Mouse (Mus musculus): ENCODE results near the gene Kel. TPM values are rescaled to one million over a fixed set of nuclear protein-coding genes. Genes with fewer than 3 reads are reported as not detected.

Gene Kel
- polyA plus RNA-seq (2014; fragmentation: Nextera tagmentation; extraction: Ambion mirVana) = 0.30 and 0.56 TPM in 2 replicates

DNA sequence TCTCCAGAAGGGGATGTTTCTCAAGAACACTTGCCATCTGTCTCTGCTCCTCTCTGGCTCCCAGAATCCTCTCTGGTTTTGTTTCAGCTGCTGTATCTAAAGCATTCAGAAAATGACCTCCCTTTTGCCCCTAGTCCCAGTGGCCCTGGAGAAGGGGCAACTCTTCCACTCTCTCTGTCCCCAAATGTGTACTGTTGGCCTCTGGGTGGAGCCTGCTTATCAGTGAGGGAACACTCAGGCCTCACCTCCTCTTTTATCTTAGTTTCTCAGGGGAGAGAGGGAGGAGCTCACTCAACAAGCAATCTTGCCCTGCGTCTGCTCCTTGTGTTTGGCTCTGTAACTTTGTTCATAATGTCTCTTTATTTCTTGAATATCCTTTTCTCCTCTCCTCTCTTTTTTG lies at the start of gene Kel:
TSS of gene Kel (minus strand) at position 217 of the 400 bp plus-strand sequence.
- H3K27ac ChIP-seq (ENCODE audit: low read depth, low read length) = no peak within 1 kb of the TSS
- WGBS = 52% methylated on average over 1 of the region's 1 CpGs
- H3K27me3 ChIP-seq (replicated peaks; ENCODE audit: control insufficient read depth, insufficient read depth, low read length) = no peaks in the 10 kb centered on the region
- no peak within 1 kb of the TSS for H3K4me3 ChIP-seq (ENCODE audit: low read depth, low read length)
- no peaks in the 10 kb centered on the region for H3K9me3 ChIP-seq (replicated peaks; ENCODE audit: control insufficient read depth, low read length)
- DNase-seq (ENCODE audit: low spot score) (no peak), ATAC-seq (no peak)
- no peaks in the 10 kb centered on the region for H3K4me1 ChIP-seq (ENCODE audit: control insufficient read depth, insufficient read depth, low read length)
- no peak within 1 kb of the TSS for H3K4me2 ChIP-seq (ENCODE audit: low read length)
- no peaks in the 10 kb centered on the region for H3K36me3 ChIP-seq (ENCODE audit: control insufficient read depth, insufficient read depth, low read length)
- H3K9ac ChIP-seq (ENCODE audit: low read length) = no peak within 1 kb of the TSS

DNA sequence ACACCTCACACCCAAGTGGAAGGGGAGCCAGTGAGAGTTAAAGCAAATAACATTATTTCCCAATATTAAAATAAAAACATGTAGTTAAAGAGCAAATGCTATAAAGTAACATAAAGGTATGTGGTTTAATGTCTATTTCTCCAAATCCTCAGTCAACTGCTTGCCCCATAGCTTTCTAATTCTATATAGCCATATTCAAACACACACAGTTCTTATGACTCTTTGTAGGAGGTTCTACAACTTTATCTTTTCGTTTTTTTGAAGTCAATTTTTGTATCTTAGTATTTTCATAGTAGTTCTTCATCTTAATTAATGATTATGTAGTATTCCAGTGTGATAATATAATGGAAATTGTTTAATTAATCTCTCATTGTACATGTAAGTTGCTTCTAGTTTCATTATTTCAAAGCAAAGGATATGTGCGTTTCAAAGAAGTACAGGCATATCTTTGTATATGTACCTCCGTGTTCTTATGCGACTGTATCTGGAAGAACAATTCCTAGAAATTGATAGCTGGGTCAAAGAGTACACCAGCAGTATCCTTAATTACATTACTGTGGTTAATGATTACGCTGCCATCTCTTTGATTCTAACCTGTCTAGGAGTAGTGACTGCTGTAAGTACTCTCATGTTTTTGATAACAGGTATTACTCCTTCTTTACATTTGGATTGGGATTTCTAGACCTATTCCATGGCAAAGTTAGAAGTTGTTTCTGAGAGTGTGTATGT lies 40.7 kb upstream of the Kel start:
- ATAC-seq (no peak), DNase-seq (ENCODE audit: low spot score) (no peak)
- Histone ChIP-seq H3K36me3 (ENCODE audit: control insufficient read depth, insufficient read depth, low read length) (no peaks in the 10 kb centered on the region), H3K27ac (ENCODE audit: low read depth, low read length) (no peak overlapping the region), H3K4me1 (ENCODE audit: control insufficient read depth, insufficient read depth, low read length) (no peaks in the 10 kb centered on the region), H3K9ac (ENCODE audit: low read length) (no peak overlapping the region), H3K4me2 (ENCODE audit: low read length) (no peak overlapping the region), H3K27me3 (replicated peaks; ENCODE audit: control insufficient read depth, insufficient read depth, low read length) (no peaks in the 10 kb centered on the region), H3K9me3 (replicated peaks; ENCODE audit: control insufficient read depth, low read length) (no peaks in the 10 kb centered on the region), H3K4me3 (ENCODE audit: low read depth, low read length) (no peak overlapping the region)
- WGBS = 78% methylated on average over 5 of the region's 5 CpGs

DNA sequence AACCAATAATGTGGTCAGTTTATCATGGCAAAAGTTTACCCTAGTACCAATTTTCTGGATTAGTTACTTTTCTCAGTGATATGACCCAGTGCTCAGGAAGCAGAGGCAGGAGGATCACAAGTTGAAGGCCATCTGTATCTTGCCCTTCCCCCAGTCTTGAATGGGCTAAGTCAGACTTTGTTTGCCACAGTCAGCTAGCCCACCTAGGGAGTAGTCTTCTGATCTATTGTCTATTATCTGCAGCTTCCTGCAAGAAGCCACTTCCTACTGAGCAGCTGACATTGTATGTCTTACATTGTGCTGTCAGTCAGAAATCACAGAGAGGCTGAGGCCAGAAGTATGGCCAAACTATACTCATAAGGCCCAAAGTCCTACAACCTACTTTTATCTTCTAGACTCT lies 37.0 kb upstream of the Kel start:
- no peaks in the 10 kb centered on the region for H3K4me1 ChIP-seq (ENCODE audit: control insufficient read depth, insufficient read depth, low read length)
- no peak overlapping the region for H3K4me2 ChIP-seq (ENCODE audit: low read length)
- H3K9ac ChIP-seq (ENCODE audit: low read length) = no peak overlapping the region
- no peak overlapping the region for H3K27ac ChIP-seq (ENCODE audit: low read depth, low read length)
- no peaks in the 10 kb centered on the region for H3K9me3 ChIP-seq (replicated peaks; ENCODE audit: control insufficient read depth, low read length)
- no peaks in the 10 kb centered on the region for H3K36me3 ChIP-seq (ENCODE audit: control insufficient read depth, insufficient read depth, low read length)
- H3K27me3 ChIP-seq (replicated peaks; ENCODE audit: control insufficient read depth, insufficient read depth, low read length) = no peaks in the 10 kb centered on the region
- ATAC-seq (no peak), DNase-seq (ENCODE audit: low spot score) (no peak)
- H3K4me3 ChIP-seq (ENCODE audit: low read depth, low read length) = no peak overlapping the region

DNA sequence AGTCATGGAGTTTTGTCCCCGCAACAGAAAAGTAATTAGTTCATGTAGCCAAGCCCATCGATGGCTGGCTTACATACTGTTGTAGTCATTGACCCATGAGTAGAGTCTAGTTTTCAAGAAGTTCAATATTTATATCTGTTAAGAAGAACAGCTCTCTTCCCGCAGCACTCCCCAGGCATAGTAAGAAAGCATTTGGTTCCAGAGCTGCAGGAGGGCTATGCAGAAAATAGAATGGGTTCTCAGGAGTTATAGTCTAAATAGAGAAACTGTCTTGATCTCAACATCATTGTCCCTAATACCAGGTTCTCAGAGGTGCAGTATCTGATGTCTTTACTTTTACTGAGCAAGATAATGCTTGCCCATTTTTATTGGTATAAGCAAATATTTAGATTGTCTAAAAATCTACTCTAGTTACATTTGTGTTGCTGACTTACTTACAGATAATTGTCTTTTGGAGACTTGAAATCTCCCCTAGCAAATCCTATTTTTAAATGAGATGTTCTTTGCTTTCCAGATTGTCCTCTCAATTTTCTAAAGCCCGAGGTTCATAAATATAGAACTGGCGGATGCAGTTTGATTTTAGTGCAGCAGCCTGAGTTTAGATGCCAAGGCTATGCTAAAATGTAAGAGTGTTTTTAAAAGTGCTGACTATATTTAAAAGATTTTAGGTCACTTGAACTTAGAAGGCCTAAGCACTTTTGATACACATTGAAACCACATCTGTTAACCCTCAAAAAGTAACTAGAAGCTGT lies 30.8 kb upstream of the Kel start:
- no peak for ATAC-seq
- Histone ChIP-seq H3K4me1 (ENCODE audit: control insufficient read depth, insufficient read depth, low read length) (no peaks in the 10 kb centered on the region), H3K4me3 (ENCODE audit: low read depth, low read length) (no peak overlapping the region), H3K4me2 (ENCODE audit: low read length) (no peak overlapping the region), H3K27ac (ENCODE audit: low read depth, low read length) (no peak overlapping the region), H3K36me3 (ENCODE audit: control insufficient read depth, insufficient read depth, low read length) (no peaks in the 10 kb centered on the region), H3K27me3 (replicated peaks; ENCODE audit: control insufficient read depth, insufficient read depth, low read length) (no peaks in the 10 kb centered on the region), H3K9ac (ENCODE audit: low read length) (no peak overlapping the region), H3K9me3 (replicated peaks; ENCODE audit: control insufficient read depth, low read length) (no peaks in the 10 kb centered on the region)
- 91% methylated on average over 5 of the region's 5 CpGs for WGBS
- DNase-seq (ENCODE audit: low spot score) = no peak

DNA sequence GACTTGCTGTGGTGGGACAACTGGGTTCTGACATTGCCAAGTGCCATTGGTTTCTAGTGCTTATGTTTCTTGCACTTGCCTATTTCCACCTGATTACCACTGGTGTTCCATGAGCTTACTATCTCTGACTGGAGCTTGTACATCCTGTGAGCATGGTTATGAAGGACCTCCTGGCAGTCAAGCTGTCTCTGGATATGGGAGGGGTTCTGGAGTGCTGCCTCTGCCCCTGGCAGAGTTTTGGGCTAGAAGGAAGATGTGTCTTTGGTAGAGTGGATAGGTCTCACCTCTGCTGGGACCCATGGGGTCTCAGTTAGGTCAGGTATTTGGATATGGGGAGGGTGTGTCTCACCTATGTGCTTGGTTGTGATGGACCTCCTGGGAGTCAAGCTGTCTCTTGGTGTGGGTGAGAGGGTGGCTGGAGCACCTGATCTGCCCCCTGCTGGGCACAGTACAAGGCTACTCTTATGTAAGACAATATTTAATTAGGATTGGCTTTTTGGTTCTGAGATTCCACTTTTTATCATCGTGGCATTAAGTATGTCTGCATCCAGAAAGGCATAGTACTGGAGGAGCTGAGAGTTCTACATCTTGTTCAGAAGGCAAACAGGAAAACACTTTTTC lies 24.0 kb upstream of the Kel start:
- H3K4me3 ChIP-seq (ENCODE audit: low read depth, low read length) = no peak overlapping the region
- H3K9me3 ChIP-seq (replicated peaks; ENCODE audit: control insufficient read depth, low read length) = no peaks in the 10 kb centered on the region
- DNase-seq (ENCODE audit: low spot score) (no peak), ATAC-seq (no peak)
- H3K27me3 ChIP-seq (replicated peaks; ENCODE audit: control insufficient read depth, insufficient read depth, low read length) = no peaks in the 10 kb centered on the region
- WGBS = 77% methylated on average over 1 of the region's 1 CpGs
- no peak overlapping the region for H3K9ac ChIP-seq (ENCODE audit: low read length)
- no peak overlapping the region for H3K27ac ChIP-seq (ENCODE audit: low read depth, low read length)
- H3K4me2 ChIP-seq (ENCODE audit: low read length) = no peak overlapping the region
- no peaks in the 10 kb centered on the region for H3K36me3 ChIP-seq (ENCODE audit: control insufficient read depth, insufficient read depth, low read length)
- no peaks in the 10 kb centered on the region for H3K4me1 ChIP-seq (ENCODE audit: control insufficient read depth, insufficient read depth, low read length)

DNA sequence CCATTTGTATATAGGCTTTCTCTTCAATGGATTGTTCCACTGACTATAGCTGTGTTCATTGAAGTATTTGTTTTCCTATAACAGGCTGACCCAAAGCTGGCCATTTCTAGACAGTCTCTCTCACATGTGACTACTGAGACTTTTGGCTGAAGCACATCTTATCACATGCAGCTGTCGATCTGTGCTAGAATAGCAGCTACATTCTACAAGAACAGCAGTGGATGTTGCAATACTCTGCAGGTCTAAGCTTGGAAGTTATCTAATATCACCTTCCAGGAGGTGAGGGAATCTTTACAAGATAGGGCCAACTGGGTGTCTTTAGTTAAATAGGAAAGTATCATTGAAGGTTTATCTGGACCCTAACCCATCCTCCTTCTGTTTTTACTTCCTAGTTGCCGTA lies 17.3 kb upstream of the Kel start:
- Histone ChIP-seq H3K4me3 (ENCODE audit: low read depth, low read length) (no peak overlapping the region), H3K4me2 (ENCODE audit: low read length) (no peak overlapping the region), H3K36me3 (ENCODE audit: control insufficient read depth, insufficient read depth, low read length) (no peaks in the 10 kb centered on the region), H3K9me3 (replicated peaks; ENCODE audit: control insufficient read depth, low read length) (no peaks in the 10 kb centered on the region), H3K27me3 (replicated peaks; ENCODE audit: control insufficient read depth, insufficient read depth, low read length) (no peaks in the 10 kb centered on the region), H3K27ac (ENCODE audit: low read depth, low read length) (no peak overlapping the region), H3K4me1 (ENCODE audit: control insufficient read depth, insufficient read depth, low read length) (no peaks in the 10 kb centered on the region), H3K9ac (ENCODE audit: low read length) (no peak overlapping the region)
- 88% methylated on average over 2 of the region's 2 CpGs for WGBS
- no peak for DNase-seq (ENCODE audit: low spot score)
- no peak for ATAC-seq

DNA sequence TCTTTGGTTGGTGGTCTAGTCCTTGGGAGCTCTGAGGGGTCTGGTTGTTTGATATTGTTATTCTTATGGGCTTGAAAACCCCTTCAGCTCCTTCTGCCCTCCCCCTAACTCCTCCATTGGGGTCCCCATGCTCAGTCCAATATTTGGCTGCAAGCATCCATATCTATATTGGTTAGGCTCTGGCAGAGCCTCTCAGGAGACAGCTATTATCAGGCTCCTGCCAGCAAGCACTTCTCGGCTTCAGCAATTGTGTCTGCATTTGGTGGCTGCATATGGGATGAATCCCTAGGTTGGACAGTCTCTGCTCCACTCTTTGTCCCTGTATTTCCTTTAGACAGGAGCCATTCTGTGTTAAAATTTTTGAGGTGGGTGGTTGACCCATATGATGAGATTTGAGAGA lies 6.1 kb upstream of the Kel start:
- no peak for DNase-seq (ENCODE audit: low spot score)
- no peak for ATAC-seq
- no peak overlapping the region for H3K4me2 ChIP-seq (ENCODE audit: low read length)
- no peaks in the 10 kb centered on the region for H3K27me3 ChIP-seq (replicated peaks; ENCODE audit: control insufficient read depth, insufficient read depth, low read length)
- H3K36me3 ChIP-seq (ENCODE audit: control insufficient read depth, insufficient read depth, low read length) = no peaks in the 10 kb centered on the region
- H3K9me3 ChIP-seq (replicated peaks; ENCODE audit: control insufficient read depth, low read length) = no peaks in the 10 kb centered on the region
- H3K9ac ChIP-seq (ENCODE audit: low read length) = no peak overlapping the region
- H3K4me3 ChIP-seq (ENCODE audit: low read depth, low read length) = no peak overlapping the region
- H3K27ac ChIP-seq (ENCODE audit: low read depth, low read length) = no peak overlapping the region
- no peaks in the 10 kb centered on the region for H3K4me1 ChIP-seq (ENCODE audit: control insufficient read depth, insufficient read depth, low read length)
- WGBS = 83% methylated on average over 1 of the region's 1 CpGs

DNA sequence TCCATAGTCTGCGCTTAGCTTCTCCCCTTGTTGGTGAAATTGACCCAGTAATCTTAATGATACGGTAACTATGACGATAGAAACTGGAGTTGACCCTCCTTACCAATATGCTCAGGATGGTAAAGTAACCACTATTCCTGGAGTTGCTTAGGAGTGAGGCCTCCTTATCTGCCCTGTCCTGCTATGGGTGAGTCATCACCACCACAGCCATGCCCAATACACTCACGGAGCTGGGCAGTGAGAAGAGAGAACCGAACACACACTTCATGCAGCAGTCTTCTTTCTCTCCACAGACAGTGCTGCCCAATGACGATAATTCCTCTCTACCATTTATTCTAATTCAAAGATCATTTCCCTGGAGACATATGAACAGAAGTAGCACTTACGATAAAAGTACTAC lies 2.1 kb upstream of the Kel start:
- ATAC-seq (no peak), DNase-seq (ENCODE audit: low spot score) (no peak)
- Histone ChIP-seq H3K27ac (ENCODE audit: low read depth, low read length) (no peak overlapping the region), H3K36me3 (ENCODE audit: control insufficient read depth, insufficient read depth, low read length) (no peaks in the 10 kb centered on the region), H3K4me2 (ENCODE audit: low read length) (no peak overlapping the region), H3K9me3 (replicated peaks; ENCODE audit: control insufficient read depth, low read length) (no peaks in the 10 kb centered on the region), H3K4me3 (ENCODE audit: low read depth, low read length) (no peak overlapping the region), H3K27me3 (replicated peaks; ENCODE audit: control insufficient read depth, insufficient read depth, low read length) (no peaks in the 10 kb centered on the region), H3K4me1 (ENCODE audit: control insufficient read depth, insufficient read depth, low read length) (no peaks in the 10 kb centered on the region), H3K9ac (ENCODE audit: low read length) (no peak overlapping the region)
- 91% methylated on average over 7 of the region's 7 CpGs for WGBS

DNA sequence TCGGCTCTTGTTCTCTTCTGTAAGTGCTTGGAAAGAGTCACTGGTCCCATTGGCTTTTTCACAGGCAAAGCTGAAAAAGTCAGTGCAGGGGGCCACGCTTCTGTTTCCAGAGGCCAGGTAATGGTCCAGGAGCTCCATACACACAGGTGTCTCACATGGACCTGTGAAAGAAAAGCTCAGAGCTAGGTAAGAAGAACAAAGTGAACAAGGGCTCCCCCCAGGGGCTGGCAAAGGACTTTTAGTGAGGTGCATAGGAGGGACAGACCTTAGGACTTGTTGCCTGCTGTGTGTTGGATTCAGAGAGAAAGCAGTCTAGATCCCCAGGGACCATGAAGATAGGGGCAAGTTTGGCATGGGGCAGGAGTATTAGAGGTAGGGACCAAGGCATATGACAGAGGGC lies 1.2 kb downstream of the Kel start:
- DNase-seq (ENCODE audit: low spot score) = no peak
- no peaks in the 10 kb centered on the region for H3K4me1 ChIP-seq (ENCODE audit: control insufficient read depth, insufficient read depth, low read length)
- no peak overlapping the region for H3K4me3 ChIP-seq (ENCODE audit: low read depth, low read length)
- WGBS = 68% methylated on average over 2 of the region's 2 CpGs
- H3K9me3 ChIP-seq (replicated peaks; ENCODE audit: control insufficient read depth, low read length) = no peaks in the 10 kb centered on the region
- no peaks in the 10 kb centered on the region for H3K36me3 ChIP-seq (ENCODE audit: control insufficient read depth, insufficient read depth, low read length)
- no peak overlapping the region for H3K9ac ChIP-seq (ENCODE audit: low read length)
- no peak overlapping the region for H3K4me2 ChIP-seq (ENCODE audit: low read length)
- no peaks in the 10 kb centered on the region for H3K27me3 ChIP-seq (replicated peaks; ENCODE audit: control insufficient read depth, insufficient read depth, low read length)
- H3K27ac ChIP-seq (ENCODE audit: low read depth, low read length) = no peak overlapping the region
- ATAC-seq = no peak

Measured in forebrain, embryonic 14.5 days (tissue).